Mouse (Mus musculus): ENCODE data around the gene Baiap2l2.

The Baiap2l2 gene

GRCm38 (mm10) chr15:79208211-79208610, 77.1 kb downstream of the Baiap2l2 start:
- no peak for DNase-seq
